Mouse (Mus musculus): ENCODE results near the gene Bmf.

Gene Bmf

DNA sequence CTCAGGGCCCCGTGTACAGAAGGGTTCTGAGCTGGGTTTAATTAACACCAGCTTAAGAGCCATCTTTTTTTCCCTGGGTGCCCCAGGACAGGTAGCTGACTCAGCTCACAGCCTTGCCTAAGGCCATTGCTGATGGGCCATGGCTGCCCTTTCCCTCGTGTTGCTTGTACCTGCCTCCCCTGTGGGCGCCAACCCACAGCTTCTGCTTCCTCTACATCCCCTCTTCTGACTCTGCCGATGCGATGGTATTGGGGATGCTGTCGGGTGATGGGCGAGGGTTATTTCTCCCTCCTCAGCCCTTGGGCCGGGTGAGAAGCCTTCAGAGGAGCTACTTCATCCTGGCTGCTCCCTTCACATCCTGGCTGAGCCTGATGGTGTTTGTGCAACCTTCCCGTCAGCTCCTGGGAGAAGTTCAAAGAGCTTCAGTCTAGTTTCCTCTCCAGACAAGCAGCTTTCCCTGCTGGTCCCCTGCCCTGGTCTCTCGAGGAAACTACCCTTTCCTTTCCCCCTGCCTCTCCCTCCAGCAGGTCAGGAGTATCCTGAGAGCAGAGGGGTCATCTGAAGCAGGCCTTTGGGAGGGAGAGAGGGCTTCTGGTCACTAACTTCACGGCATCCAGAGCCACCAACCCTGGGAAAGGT lies 37.6 kb downstream of the Bmf start:
- no peak for DNase-seq

DNA sequence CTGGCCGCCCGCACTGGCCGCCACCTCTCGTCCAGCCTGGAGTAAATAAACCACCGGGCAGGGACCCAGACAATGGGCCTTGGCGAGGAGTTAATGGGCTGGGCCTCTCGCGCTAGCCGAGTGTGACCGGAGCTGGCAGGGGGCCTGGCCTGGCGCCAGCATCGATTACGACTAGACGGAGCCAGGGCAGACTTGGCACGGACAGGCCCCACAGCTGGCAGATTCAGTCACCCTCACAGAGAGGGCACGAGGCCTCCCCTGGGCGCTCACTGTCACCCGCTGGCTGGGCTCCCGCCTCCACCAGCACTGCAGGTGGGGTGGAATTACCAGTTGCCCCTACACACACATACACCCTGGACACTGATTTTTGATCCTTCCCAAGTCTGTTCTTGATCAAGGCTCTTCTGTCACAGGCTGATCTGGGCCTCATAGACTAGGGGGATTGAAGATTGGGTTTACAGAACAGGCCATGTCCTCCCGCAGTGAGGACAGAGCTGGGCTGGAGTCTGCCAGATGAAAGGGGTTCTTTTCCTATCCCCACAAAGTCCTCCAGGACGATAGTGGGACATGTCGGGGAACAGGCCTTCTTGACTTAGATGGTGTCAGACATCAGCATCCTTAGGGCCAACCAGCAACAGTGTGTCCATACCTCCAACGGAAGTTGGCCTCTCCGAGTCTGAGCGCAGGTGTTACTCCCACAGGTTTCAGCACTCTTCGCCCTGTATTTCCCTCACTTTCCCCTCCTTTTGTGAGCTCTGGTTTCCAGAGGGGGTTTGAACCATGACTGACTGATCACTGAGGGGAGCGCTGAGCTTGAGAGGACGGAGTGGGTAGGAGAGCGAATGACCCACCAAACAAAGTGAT lies 38.8 kb downstream of the Bmf start:
- DNase-seq, result peak; percentile 62

DNA sequence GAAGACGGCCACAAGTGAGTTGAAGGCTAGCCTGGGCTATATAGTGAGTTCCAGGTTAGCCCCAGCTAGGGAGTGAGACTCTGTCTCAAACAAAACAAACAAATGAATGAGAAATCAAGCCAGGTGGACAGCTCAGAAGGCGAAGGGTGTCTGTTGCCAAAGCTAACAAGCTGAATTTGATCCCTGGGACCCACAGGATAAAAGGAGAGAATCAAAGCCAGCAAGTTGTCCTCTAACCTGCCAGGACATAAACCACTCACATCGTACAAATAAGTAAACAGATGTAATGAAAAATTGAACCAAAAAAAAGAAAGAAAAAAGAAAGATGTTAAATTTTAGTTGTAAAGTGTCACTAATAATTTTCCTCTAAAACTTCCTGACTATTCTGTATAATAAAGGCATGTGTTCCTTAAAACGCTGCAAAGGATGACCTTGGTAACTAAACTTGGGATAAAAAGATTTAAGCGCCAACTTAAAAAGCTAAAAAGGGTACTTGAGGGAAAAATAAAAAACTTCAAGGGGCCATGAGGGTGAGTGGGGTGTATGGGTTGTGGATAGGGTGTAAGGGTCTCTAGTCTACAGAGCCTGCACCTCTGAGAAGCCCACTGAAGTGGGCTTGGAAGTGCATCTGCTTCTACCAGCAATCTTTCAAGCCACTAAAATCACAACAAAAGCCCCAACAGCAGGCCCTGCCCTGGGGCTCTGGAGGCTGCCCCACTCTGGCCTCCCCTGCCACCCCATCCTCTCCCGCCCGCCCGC lies 39.6 kb downstream of the Bmf start:
- no peak for DNase-seq

DNA sequence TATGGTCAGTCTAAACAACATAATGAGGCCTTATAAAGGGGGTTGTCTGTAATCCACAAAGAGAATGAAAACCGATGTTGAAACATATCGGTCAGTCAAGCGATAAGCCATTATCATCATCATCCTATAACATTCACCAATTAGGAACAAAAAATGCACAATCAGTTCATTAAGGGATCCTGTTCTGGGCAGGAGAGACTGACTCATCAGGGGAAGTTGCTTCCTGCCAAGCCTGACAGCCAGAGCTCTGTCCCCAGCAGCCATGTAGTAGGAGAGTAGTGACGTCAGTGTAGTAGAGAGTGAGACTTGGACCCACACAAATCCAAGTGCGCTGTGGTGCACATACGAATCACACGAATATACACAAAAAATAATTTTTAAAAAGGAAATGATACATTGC lies 42.4 kb downstream of the Bmf start:
- DNase-seq, result no peak

DNA sequence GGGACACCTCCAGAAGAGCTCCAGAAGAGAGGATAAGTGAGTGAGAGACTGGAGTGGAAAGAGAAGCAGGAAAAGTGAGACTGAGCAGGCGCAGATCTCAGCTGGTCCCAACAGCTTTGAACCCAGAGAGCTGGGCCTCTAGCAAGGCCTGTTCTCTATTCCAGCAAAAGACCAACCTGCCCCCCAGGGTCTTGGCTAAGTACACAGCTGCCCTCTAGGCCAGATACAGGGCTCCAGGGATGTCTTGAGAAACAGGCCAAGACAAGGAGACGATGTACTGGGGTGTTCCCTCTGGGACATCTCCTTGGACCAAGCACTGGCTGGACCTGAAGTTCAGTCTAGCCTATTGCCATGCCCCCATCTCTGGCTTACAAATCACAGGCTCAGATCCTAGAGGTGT lies 49.3 kb downstream of the Bmf start:
- no peak for DNase-seq

- DNase-seq, result no peak
Measured at GRCm38 (mm10) chr2:118499135-118499961, 50.1 kb downstream of the Bmf start.

DNA sequence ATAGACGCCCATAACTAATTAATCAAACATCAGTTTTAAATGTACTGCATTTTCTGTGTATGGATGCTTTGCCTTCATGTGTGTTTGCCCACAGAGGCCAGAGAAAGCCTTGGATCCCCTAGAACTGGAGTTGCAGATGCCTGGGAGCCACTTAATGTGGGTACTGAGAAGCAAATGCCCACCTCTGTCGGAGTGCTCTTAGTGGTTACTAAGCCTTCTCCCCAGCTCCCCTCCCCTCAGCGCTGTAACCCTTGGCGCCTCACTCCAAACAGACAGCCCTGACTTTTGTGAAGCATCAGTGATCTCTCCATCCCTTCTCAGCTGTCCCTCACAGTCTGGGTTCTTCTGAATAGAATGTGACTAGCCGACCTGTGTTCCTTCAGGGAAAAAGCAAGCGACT lies 51.0 kb downstream of the Bmf start:
- DNase-seq, result no peak

DNA sequence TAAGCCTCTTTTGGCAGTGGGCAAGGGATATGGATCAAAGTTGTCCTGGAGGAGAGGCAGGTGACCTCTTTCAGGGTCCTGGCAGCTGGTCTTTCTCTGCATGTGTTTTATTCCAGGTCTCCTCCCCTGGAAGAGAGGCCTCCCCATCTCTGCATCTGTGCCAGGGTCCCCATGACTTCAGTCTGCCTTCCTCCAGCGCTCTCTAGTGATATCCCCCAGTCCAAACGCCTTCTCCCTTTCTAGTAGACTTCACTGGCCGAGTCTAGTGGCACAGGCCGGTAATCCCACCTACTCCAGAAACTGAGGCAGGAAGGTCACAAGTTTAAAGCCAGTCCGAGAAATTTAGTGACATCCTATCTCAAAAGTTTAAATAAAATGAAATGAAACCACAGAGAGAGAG lies 51.6 kb downstream of the Bmf start:
- no peak for DNase-seq

- DNase-seq, result no peak
Measured at GRCm38 (mm10) chr2:118495024-118495423, 54.5 kb downstream of the Bmf start.

- DNase-seq, result no peak
Measured at GRCm38 (mm10) chr2:118491741-118492395, 57.6 kb downstream of the Bmf start.

DNA sequence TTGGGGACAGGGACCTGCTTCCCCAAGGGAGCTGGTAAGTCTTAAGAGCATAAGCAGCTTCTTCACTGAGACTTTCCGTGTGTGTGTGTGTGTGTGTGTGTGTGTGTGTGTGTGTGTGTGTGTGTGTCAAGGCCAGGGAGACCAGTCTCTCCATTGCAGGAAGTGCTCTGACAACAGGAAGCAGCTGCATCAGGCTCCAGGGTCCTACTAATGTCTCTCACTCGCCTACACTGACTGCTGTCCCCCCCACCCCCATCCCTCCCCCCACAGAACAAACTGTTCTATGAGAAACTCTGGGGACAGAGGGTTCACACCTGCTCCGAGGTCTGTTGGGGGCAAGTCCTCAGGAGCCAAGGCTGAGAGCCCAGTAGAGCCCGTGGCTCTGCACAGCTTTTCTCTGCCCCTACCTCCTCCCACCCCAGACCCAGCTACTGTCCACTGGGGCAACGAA lies 58.2 kb downstream of the Bmf start:
- no peak for DNase-seq

DNA sequence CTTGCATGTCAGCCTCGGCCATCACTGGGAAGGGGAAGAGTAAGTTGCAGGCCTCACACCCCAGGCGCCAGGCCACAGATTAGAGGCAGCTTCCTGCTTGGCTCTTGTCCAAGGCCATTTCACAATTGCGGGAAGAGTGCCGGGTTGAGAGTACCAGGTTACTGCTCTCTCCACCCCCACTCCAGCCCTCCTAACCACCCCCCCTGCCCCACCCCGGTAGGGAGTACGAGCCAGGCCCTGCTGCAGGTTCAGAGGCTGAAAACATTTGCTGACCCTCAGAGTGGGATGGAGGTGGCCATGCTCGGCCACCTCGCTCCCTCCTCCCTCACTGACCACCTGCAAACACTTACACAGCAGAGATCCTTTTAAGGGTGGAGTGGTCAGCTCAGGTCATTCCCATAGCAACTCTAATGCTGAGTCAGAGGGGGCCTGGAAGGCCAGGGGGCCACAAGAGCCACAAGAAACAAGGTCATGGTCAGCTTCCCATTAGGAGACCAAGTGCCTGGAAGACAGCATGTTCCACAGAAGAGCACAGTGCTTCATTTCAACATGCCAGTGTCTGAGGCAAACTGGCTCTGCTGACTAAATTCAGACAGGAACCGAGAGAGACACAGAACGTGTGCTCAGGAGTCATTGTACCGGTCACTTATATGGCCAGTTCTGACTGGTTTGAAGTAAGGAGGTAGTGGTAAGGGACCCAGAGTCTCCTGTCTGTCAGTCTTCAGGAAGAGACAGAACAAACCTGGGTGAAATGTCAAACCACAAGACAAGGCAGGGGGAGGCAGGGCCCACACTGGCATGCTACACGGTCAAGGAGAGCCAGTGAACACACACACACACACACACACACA lies 59.0 kb downstream of the Bmf start:
- no peak for DNase-seq

DNA sequence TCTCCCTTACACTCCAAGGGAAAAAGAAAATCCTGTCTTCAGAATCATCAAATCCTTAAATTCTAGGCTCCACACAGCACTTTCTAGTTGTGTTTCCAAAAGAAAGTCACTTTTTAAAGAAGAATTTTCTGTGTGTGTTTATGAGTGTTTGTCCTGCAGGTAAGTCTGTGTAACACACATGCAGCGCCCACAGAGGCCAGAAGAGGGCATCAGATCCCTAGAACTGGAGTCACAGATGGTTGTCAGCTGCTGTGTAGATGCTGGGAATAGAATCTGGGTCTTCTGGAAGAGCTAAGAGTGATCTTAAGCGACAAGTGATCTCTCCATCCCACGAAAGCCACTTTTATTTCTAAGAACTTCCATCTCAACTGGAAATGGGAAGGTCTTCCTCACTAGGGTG lies 61.7 kb downstream of the Bmf start:
- DNase-seq, result no peak

DNA sequence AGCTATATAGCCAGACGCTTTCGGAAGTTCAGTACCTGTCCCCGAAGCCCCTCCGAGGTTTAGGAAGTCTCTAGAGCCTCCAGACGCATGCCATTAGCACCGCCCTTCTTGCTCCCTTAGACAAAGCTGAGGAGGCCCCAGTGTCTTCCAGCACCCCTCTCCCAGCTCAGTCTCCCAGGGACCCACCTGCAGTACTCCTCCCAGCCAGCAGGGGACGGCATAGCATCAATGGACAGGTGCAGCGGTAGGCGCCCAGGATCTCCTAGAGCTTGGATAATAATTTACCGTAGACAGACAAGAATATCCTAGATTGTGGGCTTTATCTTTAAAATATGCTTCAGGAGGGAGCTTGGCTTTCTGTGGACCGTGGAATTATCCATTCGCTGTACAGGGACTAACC lies 62.6 kb downstream of the Bmf start:
- DNase-seq, result peak; percentile 70

DNA sequence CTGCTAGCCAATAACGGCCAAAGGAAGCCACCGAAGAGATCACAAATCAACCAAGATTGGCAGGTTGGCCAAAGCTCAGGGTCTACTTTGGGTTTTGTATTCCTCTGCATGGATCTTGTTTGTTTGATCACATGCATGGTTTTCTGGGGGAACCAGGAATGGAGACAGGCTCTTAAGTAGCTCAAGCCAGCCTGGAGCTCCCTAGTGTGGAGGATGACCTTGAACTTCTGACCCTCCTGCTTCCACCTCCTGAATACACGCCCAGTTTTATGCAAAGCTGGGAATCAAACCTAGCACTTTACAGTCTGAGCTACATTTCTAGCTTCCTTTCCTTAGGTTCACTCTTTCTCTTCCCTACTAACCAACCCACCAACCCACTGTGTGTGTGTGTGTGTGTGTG lies 64.1 kb downstream of the Bmf start:
- DNase-seq, result no peak

GRCm38 (mm10) chr2:118484386-118484898 lies 65.0 kb downstream of the Bmf start:
- DNase-seq, result no peak

GRCm38 (mm10) chr2:118483032-118483431 lies 66.5 kb downstream of the Bmf start:
- no peak for DNase-seq

GRCm38 (mm10) chr2:118480886-118481285 lies 68.6 kb downstream of the Bmf start:
- DNase-seq, result no peak

GRCm38 (mm10) chr2:118479550-118479909 lies 70.0 kb downstream of the Bmf start, which contains the start of gene Srp14:
Gene Srp14, minus strand, starts transcription at chr2:118479711.
- DNase-seq, result peak; percentile 89

- no peak for DNase-seq
Measured at GRCm38 (mm10) chr2:118478833-118479549, 70.5 kb downstream of the Bmf start.
